Mouse (Mus musculus): ENCODE measurements around the gene Vmn1r87.

GRCm38 (mm10) chr7:13131856-13132255 lies 8.1 kb downstream of the Vmn1r87 start:
- TF ChIP-seq CTCF (IDR thresholded peaks at IDR 0.05; ENCODE audit: low read depth, low read length): no peak
- no peak for TF ChIP-seq GATA1 (IDR thresholded peaks at IDR 0.05; ENCODE audit: borderline replicate concordance, low read length)
- TF ChIP-seq POLR2AphosphoS5 (IDR thresholded peaks at IDR 0.05; ENCODE audit: insufficient replicate concordance, low read depth, low read length): no peak

Measured in G1E (cell line).